Mouse (Mus musculus) mouse trophoblast stem cell (cell line): ENCODE measurements around the gene Kif21b.

Experiments used
- in situ Hi-C, 2 experiments: fragments of 300-500 bp; cut with MseI, MboI; formaldehyde crosslinking; loops; 2 replicates in 1 of 2; 3 replicates in 1 of 2; pipeline ENCODE4 v1.15.1; 2025

Gene Kif21b

DNA sequence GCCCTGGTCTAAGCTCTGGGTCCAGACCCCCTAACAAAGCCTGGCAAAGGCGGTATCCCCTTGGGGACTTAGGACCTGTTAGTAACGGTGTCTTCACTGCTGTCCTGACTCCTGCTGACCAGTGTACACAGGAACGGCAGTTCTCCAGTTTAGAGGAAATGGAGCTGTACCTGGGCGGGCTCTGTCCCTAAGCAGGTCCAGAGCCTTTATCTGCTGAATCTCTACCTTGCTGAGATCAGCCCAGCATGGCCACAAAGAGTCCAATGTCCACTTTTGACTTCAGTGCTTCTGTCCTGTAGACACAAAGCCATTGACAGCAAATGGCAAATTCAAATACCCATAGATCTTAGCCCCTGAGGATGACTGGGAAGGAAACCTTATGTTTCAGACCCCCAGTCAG, 25.8 kb downstream of the Kif21b start:
- in situ Hi-C loops = no loop called here

DNA sequence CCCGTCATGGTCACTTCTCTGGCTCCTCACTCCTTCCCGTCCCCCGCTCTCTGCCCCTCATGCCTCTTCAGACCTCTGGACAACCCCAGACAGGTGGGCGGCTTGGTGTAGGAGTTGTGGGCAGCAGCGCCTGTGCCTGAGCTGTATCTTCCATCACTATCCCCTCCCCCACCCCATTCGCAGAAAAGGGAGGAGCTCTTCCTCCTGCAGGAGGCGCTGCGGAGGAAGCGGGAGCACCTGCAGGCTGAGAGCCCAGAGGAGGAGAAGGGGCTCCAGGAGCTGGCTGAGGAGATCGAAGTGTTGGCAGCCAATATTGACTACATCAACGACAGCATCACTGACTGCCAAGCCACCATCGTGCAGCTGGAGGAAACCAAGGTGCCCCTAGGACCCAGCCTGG, 28.6 kb downstream of the Kif21b start:
- in situ Hi-C loops = no loop called here

DNA sequence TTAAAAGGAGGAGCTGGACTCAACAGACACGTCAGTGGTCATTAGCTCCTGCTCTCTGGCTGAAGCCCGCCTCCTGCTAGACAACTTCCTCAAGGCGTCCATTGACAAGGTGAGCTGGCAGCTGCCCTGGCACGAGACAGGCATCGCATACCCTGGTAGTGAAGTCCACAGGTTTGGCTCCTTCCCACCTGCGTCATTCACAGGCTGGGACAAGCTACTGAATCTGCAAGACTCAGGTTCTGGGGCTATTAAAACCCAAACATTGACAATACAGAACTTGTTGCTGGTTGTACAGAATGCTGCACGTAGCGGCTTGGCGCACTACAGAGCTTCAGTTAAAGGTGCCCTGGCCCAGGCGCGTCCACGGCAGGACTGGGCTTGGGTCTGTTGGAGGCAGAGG, 29.1 kb downstream of the Kif21b start:
- in situ Hi-C loops = no loop called here

DNA sequence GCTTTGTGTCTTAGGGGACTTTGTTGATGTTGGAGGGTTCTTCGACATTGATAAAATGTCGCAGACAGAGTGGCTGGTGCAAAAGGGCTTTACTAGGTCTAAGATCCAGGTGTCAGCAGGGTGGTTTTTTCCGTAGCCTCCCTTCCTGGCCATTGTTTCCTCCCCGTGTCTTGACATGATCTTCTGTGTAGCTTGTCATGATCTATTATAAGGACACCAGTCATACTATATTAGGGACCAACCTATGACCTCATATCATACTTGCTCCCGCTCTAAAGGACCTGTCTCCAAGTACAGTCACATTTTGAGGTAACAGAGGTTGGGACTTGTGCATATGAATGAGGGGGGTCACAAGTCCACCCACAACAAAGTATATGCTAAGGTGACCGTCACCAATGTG, 29.7 kb downstream of the Kif21b start:
- in situ Hi-C loops = no loop called here

DNA sequence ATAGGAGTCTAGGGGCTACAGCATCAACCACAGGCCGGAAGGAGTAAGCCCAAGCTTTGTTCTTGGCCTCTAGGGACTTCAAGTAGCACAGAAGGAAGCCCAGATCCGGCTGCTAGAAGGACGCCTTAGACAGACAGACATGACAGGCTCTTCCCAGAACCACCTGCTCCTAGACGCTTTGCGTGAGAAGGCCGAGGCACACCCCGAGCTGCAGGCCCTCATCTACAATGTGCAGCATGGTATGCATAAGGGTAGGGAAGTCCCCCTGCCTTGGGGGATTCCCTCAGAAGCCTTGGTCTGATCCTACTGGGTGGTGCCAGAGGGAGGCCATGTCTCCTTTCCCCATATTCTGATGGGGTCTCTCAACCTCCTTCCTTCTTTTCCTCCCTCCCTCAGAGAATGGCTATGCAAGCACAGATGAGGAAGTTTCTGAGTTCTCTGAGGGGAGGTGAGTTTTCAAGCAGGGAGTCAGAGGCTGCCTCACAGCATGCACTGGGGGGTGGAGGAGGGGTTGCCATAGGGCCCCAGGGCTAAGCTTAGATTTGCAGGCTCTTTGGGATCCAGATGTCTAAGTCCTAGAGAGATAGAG, 30.2 kb downstream of the Kif21b start:
- in situ Hi-C loops = no loop called here

DNA sequence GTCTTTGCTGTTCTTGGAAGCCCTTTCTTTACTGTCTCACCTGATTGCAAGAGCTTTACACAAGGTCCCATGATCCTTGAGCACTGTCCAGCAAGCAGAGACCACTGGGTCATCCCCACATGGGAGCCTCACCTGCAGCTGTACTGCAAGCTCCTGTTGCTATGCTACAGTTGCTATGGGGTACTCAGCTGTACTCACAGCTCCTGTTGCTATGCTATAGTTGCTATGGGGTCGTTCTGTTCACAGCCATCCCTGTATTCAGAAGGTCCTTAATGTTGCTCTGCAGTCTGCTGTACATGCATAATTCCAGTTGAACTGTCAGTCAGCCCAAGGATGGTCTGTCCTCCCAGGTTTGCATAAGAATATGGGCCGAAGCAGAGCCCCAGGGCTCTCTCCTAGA, 34.2 kb downstream of the Kif21b start:
- in situ Hi-C loops = no loop called here

DNA sequence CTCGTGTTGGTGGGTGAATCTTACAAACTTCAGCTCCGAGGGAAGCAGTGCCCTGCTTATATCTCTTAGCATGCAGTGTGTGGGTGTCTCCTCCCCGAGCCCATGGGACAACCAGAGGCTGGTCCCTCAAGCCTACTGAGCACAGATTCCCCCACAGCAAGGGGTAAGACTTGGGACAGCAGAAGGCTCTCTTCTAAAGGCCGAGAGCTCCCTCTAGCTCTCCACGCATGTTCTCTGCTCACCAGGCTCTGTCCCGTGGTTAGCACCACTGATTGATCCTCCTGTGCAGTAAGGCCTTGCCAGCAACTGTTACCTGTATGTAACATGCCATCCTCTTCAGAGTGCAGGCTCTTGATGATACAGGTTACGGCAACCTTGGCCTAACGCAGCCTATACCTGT, 36.5 kb downstream of the Kif21b start:
- in situ Hi-C loops = no loop called here

DNA sequence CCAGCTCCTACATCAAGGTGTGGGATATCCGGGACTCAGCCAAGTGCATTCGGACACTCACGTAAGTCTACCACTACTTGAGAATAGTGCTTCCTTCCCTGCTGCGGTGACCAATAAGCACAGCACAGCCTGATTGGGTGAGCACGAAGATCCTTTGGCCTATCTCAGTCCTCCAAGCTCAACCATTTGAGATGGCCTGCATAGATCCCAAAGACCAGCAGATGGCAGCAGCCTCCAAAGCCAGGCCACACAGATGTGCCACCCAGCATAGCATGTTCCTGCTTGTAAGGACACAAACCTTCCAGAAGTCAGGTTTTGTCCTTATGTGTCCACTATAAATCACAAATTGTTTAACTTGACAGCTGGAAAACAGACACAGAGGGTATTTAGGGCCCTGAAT, 38.9 kb downstream of the Kif21b start:
- in situ Hi-C loops = no loop called here

DNA sequence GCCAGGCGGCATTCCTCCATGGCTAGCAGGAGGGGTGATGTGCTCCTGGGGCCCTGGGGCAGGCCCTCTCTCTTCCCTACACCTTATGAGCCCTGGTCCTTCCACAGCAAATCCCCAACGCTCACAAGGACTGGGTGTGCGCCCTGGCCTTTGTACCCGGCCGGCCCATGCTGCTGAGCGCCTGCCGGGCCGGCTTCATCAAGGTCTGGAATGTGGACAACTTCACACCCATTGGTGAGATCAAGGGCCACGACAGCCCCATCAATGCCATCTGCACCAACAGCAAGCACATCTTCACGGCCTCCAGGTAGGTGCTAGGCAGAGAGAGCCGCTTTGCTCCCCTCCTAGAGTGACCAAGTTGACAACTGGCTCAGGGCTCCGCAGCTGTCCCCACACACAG, 41.5 kb downstream of the Kif21b start:
- in situ Hi-C loops = no loop called here

DNA sequence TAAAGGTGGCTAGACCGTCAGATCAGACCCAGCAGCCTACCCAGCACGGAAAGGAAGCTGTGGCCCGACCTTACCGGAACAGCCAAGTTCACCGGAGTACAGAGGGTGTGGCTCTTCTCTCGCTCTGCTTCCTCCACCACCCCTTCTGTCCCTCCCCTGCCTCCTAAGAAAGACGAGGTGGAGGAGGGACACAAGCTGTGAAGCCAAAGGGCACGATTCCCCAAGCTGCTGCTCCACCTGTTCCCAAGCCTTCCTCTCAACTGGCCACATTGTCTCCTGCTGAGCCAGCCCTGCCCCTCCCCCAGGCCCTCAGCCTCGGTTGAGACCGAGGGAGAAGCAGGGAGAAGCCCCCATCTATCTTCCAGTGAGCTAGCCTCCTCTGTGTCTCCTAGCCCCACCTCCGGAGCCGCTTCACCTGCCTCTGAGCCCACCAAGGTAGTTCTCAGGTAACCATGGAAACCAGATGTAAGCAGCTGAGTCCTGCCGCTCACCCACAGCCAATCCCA, 43.0 kb downstream of the Kif21b start:
- in situ Hi-C loops = no loop called here

DNA sequence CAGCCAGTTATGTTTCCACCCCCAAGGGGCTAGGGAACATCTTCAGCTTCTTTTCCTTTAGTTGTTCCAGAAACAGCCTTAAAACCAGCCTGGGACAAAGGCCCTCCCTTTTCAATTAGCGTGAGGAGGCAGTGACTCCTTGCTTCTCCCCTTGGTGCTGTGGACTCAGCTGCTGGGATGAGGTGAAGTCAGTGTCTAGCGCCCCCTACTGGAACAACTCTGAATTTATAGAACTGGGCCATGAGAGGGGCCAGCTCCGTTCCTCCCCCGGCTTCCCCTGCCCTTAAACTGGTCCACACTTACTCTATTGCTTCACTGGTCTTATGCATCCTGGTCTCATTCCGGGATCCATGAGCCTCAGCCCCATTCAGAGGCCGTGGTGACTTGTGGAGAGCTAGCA, 44.0 kb downstream of the Kif21b start:
- in situ Hi-C loops = no loop called here

DNA sequence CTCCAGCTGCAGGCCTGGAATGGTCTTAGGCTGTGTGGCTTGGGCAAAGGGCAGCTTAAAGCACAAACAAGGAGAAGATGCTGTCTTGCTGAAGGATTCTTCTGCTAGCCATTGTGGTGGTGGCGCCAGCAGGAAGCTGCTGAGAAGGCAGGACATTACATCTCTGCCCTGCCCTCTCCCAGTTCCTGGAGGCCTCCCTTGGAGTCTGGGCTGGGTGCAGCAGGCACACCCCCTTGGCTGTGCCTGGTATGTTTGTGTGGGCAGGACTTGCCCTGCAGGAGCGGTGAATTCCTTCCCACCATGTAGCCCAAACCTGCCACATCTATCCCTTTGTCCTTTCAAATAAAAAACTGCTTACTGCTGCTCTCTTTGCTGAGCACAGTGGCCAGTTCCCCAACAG, 45.9 kb downstream of the Kif21b start:
- in situ Hi-C loops = no loop called here

DNA sequence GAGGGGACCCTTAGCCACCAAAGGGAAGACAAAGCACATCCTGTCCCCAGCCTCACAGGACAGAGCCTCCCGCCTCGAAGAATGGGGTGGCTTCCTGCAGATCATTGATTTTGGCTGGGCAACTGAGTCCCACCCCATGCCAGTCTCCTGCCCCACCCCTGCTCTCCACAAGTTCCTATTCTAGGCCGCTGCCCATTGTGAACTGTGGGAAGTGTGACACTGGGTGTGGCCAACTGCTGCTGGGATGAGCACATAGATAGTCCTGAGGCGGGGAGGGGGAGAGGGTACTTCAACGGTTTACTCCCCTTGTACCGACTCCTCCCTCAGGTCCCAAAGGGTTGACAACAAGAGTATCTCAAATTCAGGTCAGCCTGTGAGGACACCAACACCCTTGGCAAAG, 47.6 kb downstream of the Kif21b start:
- in situ Hi-C loops = no loop called here

DNA sequence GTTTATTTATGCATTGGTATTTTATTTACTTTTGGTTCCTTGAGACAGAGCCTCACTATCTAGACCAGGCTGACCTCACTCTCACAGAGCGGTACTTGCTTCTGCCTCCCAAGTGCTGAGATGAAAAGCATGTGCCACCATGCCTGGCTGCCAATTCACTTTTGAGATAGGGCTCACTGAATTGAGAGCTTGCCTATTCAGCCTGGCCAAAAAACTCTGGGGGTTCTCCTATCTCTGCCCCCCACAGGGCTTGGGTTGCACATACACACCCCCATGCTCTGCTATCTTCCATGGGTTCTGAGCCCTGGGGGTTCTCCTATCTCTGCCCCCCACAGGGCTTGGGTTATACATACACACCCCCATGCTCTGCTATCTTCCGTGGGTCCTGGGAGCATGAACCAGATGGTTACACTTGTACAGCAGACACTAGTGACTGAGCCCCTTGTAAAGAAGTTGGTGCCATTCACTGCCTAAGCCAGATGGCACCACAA, 48.4 kb downstream of the Kif21b start:
- in situ Hi-C loops = no loop called here

DNA sequence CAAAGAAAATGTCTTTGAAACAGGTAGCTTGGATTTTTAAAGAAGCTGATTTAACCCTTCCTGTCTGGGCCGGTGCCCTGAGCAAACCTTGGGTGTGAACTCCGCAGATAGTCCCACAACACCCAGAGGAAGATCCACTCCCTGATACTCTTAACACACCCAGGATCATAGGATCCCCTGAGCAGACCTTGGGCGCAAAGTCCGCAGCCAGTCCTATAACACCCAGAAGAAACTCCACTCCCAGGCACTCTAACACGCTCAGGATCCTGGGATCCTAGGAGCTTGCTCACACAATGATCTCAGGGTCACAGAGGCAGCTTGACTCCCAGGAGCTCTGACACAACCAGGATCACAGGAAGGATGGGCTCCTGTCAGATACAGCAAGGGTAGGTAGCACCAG, 58.8 kb downstream of the Kif21b start:
- in situ Hi-C loops = no loop called here

DNA sequence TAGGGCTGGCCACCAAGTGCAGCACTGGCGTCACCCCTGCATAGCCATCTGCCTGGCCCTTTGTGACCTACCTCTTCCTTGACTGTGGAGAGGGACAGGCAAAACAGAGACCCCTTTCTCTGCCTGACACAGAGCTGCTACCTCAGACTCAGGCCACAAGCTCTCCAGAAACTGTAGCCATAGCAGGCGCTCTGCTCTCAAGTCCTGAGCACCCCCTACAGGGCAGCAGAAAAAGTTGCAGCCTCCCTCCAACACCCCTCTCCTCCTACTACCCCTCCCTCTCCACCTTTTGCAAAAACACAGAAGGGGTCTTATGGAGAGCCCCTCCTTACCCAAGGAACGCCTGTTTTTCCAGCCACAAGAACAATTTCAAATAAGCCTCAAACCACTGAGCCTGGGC, 81.6 kb downstream of the Kif21b start, which contains the start of gene Mroh3:
TSS of gene Mroh3 (minus strand) at position 26 of the 400 bp plus-strand sequence.
- in situ Hi-C loops = no loop called here

DNA sequence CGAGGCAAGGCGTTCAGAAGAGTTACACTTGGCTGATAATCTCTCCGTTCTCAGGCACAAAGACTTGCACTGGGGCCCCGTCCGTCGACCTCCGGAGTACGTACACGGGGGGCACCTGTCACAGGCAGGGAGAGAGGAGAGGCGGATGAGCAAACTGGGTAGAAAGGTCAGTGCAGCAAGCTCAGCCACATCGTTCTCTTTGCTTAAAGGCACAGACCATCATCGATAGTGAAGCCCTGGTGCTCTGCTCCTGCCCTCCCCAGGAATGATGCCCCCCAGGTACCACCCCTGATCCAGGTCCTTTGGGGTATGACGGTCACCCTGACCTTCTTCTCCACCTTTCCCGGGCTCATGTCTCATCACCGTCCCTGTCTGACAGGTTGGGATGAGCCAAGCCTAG, 83.1 kb downstream of the Kif21b start:
- in situ Hi-C loops = no loop called here

DNA sequence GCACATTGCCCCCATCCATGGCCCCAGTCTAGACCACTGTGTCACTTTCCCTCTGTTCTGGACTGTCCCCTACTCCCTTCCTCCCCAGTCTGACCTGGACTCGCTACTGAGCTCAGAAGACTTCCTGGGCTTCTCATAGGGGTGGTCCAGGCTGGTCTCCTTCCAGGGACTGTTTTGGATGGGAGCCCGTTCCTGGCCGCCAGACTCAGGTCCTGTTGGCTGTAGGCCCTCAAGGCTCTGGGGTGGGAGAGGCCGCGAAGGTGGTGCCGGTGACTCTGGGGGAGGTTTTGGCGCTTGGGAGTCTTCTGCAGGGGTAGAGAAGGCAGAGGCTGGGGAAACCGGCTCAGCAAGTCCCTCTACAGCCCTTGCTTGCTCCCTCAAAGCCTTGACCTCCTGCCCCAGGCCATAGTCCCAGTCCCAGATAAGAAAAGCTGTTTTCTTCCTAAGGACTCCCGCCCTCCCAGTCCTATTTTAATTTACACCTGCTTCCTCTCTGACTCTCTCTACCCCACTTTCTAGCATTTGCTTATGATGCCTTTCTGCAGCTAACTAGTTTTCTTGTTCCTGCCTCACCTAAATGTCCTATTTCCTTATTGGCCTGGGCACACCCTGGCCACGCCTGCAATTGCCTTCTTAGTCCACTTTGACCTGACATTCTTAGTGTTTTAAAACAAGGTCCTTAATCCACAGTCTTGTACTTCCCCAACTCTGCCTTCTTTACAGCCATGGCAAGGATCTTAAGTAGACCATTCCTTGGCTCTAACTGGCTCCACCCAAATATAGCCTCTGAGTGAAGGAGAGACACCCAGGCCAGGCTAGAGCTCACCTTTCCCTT, 89.1 kb downstream of the Kif21b start:
- in situ Hi-C loops = no loop called here

DNA sequence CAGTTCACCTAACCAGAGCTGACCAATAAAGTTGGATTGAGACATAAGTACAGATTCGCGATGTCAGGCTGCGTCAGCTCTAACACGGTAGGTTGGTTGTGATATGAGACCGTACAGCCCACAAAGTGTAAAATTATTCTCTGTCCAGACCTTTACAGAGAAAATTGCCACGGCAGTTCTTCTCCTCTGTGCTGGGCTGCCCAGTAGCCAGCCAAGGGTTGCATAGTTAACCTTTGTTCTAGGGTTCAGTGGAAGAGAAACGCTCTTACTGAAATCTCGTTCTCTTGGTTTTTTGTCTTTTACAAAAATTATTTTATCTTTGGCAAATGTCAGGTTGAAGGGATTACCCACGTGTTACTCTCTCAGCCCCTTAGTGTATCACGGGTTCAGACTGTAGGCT, 91.2 kb downstream of the Kif21b start:
- in situ Hi-C loops = no loop called here

DNA sequence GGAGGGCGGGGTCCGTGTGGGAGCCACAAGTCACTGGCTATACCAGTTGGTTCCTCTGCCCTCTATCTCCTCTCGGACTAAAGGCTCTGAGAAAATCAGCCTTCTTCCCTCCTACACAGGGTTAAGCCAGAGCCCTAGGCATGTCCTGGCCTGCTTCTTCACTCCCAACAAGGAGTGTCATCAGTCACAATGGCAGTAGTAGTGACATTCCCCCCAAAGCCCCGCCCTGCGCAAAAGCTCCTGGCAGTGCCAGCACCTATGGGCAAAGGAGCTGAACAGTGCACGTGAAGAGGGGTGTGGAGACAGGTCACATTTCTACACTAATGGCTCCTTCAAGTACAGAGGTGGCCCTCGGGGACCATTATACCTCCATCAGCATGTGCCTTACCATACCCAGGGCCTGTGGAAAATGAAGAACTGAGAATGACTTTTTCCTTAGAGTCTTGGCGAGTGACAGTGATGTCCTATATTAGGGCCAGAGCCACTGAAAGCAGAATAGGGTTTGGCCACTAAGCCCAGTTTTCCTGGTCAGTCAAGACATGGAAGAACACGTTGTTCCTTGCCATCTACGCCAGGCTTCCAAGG, 92.7 kb downstream of the Kif21b start:
- in situ Hi-C loops = no loop called here

DNA sequence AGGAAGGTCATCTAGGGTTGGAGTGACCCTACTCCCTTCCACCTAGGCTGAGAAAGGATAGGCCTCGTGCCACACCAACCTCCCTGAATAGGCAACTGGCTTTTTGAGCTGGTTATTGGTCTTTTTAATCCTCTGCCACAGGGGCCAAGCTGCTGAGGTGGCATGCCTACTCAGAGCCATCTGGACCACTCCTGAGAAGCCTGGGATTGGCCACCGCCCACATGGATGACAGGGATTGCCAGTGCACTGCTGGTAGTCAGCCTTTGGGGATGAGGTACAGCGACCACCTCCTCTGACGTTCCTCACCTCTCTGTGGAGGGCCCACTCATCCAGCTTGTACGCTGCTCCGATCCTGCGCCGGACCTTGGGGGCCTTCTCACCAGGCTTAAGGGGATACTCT, 94.7 kb downstream of the Kif21b start:
- in situ Hi-C loops = no loop called here

DNA sequence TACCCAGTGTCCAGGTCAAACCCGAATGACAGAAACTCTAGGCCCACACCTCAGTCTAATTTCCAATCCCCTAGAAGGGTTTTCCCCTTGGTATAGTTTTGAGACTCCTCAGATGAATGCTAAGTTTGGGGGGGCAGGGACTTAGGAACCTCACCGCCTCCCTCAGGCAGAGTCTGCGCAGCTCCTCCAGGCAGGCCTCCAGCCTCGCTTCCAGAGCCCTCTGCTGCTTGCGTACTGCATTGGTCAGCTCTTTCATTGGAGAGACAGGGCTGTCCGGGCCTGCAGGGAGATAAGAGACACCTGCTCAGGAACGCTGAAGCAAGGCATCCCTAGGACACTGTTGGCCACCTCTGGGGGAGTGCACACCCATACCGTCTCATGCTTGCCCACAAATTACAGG, 95.4 kb downstream of the Kif21b start:
- in situ Hi-C loops = no loop called here
